Mouse (Mus musculus): ENCODE measurements around the gene Gm28043. TPM values are rescaled to one million over a fixed set of nuclear protein-coding genes. Genes with fewer than 3 reads are reported as not detected.

The Gm28043 gene
- polyA plus RNA-seq, 1 experiment from 2014 or later = 2.6 TPM

- no peak overlapping the region for H3K4me3 ChIP-seq (replicated peaks)
- H3K9me3 ChIP-seq = no peaks in the 10 kb centered on the region
- no peak overlapping the region for H3K9ac ChIP-seq
- H3K36me3 ChIP-seq = no peaks in the 10 kb centered on the region
- no peak overlapping the region for H3K27ac ChIP-seq
- 26% methylated on average over 22 of the region's 22 CpGs for WGBS
- H3K4me2 ChIP-seq = peak overlapping the region; percentile 26
- peak; percentile 70; the same call in 1 of the 2 replicates for ATAC-seq (ENCODE audit: insufficient read depth, low FRiP score, low read depth)
- 0 out of 2 replicates have a peak, but pooled peaks cover 8% of the 10 kb centered on the region for H3K4me1 ChIP-seq
- H3K27me3 ChIP-seq (replicated peaks) = no peaks in the 10 kb centered on the region
These were observed 123.5 kb downstream of the Gm28043 start for GRCm38 (mm10) chr17:29737849-29738804.

GRCm38 (mm10) chr17:29747466-29747865 lies 132.8 kb downstream of the Gm28043 start:
- Histone ChIP-seq H3K4me2 (no peak overlapping the region), H3K27ac (no peak overlapping the region), H3K4me1 (no peaks in the 10 kb centered on the region), H3K9me3 (no peaks in the 10 kb centered on the region), H3K36me3 (no peaks in the 10 kb centered on the region), H3K4me3 (replicated peaks) (no peak overlapping the region), H3K27me3 (replicated peaks) (no peaks in the 10 kb centered on the region), H3K9ac (no peak overlapping the region)
- WGBS = 66% methylated on average over 6 of the region's 6 CpGs
- ATAC-seq (ENCODE audit: insufficient read depth, low FRiP score, low read depth) = no peak

Small RNA genes lying within 50 kb of the gene (microRNA-seq; reads per million reads assigned to microRNA genes)
- not detected for gene Mir7667

Other genes starting within 250 kb of the Gm28043 start
- gene Pim1, start 124.1 kb upstream of the Gm28043 start, polyA plus RNA-seq (2015; fragmentation: Nextera tagmentation; extraction: Ambion mirVana) = 11.5 and 20.9 TPM in 2 replicates
- gene Gm17657, start 65.2 kb upstream of the Gm28043 start, polyA plus RNA-seq (2015; fragmentation: Nextera tagmentation; extraction: Ambion mirVana) = not detected in 2 replicates
- gene Tbc1d22b, start 65.1 kb upstream of the Gm28043 start, polyA plus RNA-seq (2015; fragmentation: Nextera tagmentation; extraction: Ambion mirVana) = 12.2 and 14.8 TPM in 2 replicates
- gene Tmem217, start 62.5 kb upstream of the Gm28043 start, polyA plus RNA-seq (2015; fragmentation: Nextera tagmentation; extraction: Ambion mirVana) = 0.93 and 1.3 TPM in 2 replicates
- 66.3 and 70.8 TPM in 2 replicates for gene Rnf8, start 86 bp upstream of the Gm28043 start, polyA plus RNA-seq (2015; fragmentation: Nextera tagmentation; extraction: Ambion mirVana)
- 95.8 and 97.9 TPM in 2 replicates for gene Cmtr1, start 45.7 kb downstream of the Gm28043 start, polyA plus RNA-seq (2015; fragmentation: Nextera tagmentation; extraction: Ambion mirVana)
- gene Ccdc167, start 102.2 kb downstream of the Gm28043 start, polyA plus RNA-seq (2015; fragmentation: Nextera tagmentation; extraction: Ambion mirVana) = 13.0 and 14.1 TPM in 2 replicates

Measured in stomach, embryonic 15.5 days (tissue).